Mouse (Mus musculus) B cell, adult 62 days (primary cell): ENCODE measurements around the gene Nup85. TPM values are rescaled to one million over a fixed set of nuclear protein-coding genes. Genes with fewer than 3 reads are reported as not detected.

Experiments
- total RNA-seq: library from RNA; stranded (reverse); gene quantifications from 4 replicates; pipeline ENCODE4 v1.2.4, GENCODE M21; 2023

The Nup85 gene
- 59.2 to 77.9 TPM (median 72.2 TPM) in 4 replicates for total RNA-seq

GRCm38 (mm10) chr11:115564064-115564809 is at the start of gene Nup85:
Nup85 (plus strand) TSS chr11:115564434.

DNA sequence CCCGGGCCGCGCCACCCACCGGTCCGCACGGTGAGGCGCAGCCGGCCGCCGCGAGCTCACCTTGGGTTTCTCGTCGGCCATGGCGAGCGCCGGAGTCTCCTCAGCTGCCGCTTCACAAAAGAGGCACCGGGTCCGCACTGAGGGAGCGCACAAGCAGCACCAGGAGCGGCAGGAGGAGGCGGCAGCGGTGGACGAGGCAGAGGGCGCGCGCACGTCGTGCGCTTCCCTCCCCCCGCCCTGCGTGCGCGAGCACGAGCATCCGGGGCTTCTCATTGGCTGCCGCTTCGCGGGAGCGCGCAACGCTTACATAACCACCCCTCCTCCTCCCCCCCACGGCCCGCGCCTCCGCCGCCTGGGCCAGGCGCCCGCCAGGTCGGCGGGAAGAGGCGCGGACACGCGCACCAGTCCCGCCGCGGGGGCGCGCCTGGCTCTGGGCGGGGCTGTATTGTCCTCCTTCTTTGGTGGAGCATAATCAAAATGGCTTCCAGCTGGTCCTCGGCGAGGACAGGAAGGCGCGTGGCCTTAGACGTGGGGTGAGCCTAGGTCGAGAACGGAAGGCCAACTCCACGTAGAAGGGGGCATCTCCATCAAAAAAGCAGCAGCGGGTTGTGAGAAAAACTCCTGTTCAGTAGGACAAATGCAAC is 28.1 kb upstream of the Nup85 start, which contains the start of gene Sumo2:
Sumo2 (minus strand) TSS at position 239 of the 644 bp plus-strand sequence.

DNA sequence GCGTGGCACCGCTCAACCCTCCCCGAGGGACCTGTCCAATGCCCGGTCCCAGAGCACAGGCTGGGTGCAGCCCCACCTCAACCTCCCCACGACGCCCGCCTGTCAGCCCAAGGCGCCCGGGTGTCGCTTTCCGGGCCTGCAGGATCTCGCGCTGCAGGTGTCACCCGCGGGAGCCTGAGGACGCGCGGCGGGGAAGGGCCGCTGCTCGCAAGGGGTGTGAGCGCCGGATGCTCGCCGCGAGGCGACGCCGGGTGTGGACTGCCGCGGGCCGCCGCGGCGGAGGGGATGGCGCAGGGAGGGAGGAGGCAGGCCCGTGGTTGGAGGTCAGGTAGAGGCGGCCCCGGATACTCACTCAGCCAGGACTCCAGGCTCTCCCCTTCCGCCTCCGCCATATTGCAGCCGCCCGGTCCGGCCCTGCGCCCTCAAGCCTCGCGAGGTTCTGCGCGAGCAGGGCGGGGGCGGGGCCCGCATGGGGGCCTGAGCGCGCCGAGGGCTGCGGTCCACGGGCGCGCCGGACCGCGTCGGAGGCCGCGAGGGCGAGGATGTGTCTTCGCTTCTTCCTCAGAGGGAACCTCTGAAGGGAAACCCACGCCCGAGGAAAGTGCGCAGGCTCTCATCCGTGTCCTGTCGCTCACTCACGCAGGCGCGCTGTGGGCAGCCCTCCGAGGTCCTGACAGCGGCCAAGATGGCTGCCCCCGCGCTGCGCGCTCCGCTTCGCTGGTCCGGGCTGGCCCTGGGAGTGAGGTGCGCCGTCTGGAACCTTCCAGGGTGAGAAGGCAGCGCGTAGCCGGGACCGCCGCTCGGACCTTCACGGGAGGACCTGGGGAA is 39.5 kb downstream of the Nup85 start, which contains the start of the genes Mrps7 and Gga3:
Mrps7 (plus strand) TSS at position 450 of the 828 bp plus-strand sequence.
Gga3 (minus strand) TSS at position 576 of the 828 bp plus-strand sequence.

GRCm38 (mm10) chr11:115612410-115613137 is 48.3 kb downstream of the Nup85 start, which contains the start of gene Mif4gd:
Mif4gd (minus strand) TSS chr11:115612969.

GRCm38 (mm10) chr11:115627705-115628464 is 63.7 kb downstream of the Nup85 start, which contains the start of gene Slc25a19:
Slc25a19 (minus strand) TSS chr11:115628295.

Other genes with a start within 250 kb of the Nup85 start
- not detected in 4 replicates for gene Ush1g, start 242.4 kb upstream of the Nup85 start, total RNA-seq
- gene Otop3, start 229.7 kb upstream of the Nup85 start, total RNA-seq = not detected in 4 replicates
- 0.35 to 1.2 TPM (median 1.1 TPM) in 3 of 4 replicates, not detected in the other for gene Hid1, start 196.7 kb upstream of the Nup85 start, total RNA-seq
- gene Cdr2l, start 182.5 kb upstream of the Nup85 start, total RNA-seq = not detected in 4 replicates
- gene Mrpl58, start 160.7 kb upstream of the Nup85 start, total RNA-seq = 33.8 to 53.7 TPM (median 46.1 TPM) in 4 replicates
- gene Atp5h, start 144.5 kb upstream of the Nup85 start, total RNA-seq = 166 to 192 TPM (median 181 TPM) in 4 replicates
- 38.3 to 48.6 TPM (median 42.8 TPM) in 4 replicates for gene Kctd2, start 144.3 kb upstream of the Nup85 start, total RNA-seq
- 0.29 TPM in 1 of 4 replicates, not detected in the others for gene Trim80, start 123.9 kb upstream of the Nup85 start, total RNA-seq
- gene Slc16a5, start 102.0 kb upstream of the Nup85 start, total RNA-seq = not detected in 4 replicates
- gene Armc7, start 88.8 kb upstream of the Nup85 start, total RNA-seq = 7.5 to 9.9 TPM (median 9.5 TPM) in 4 replicates
- 67.1 to 79.0 TPM (median 74.4 TPM) in 4 replicates for gene Nt5c, start 72.6 kb upstream of the Nup85 start, total RNA-seq
- gene Jpt1, start 50.0 kb upstream of the Nup85 start, total RNA-seq = 191 to 199 TPM (median 195 TPM) in 4 replicates
- gene Sumo2, start 28.2 kb upstream of the Nup85 start, total RNA-seq = 235 to 270 TPM (median 258 TPM) in 4 replicates
- 33.1 to 37.1 TPM (median 35.2 TPM) in 4 replicates for gene Mrps7, start 39.5 kb downstream of the Nup85 start, total RNA-seq
- gene Gga3, start 39.6 kb downstream of the Nup85 start, total RNA-seq = 87.2 to 113 TPM (median 112 TPM) in 4 replicates
- 279 to 298 TPM (median 291 TPM) in 4 replicates for gene Mif4gd, start 48.5 kb downstream of the Nup85 start, total RNA-seq
- gene Slc25a19, start 63.9 kb downstream of the Nup85 start, total RNA-seq = 88.3 to 104 TPM (median 93.1 TPM) in 4 replicates
- gene Grb2, start 144.2 kb downstream of the Nup85 start, total RNA-seq = 280 to 374 TPM (median 338 TPM) in 4 replicates
- gene Tmem94, start 201.0 kb downstream of the Nup85 start, total RNA-seq = 44.2 to 57.0 TPM (median 51.8 TPM) in 4 replicates
- 3.6 to 6.4 TPM (median 4.4 TPM) in 4 replicates for gene Caskin2, start 249.2 kb downstream of the Nup85 start, total RNA-seq